Mouse (Mus musculus) heart, postnatal 0 days (tissue): ENCODE measurements at regions not wholly inside any gene's neighbourhood (a gene's known extent, or its start where the extent isn't known, plus 50 kb on each side); places are given as distances from the start of the nearest gene placed in this dataset.

Experiments
- ATAC-seq: fragments of 200-750 bp; cut with Nextera tagmentation; 2 replicates; pipeline ENCODE4 v1.8.0; 2017; ENCODE audit warnings: low read depth, moderate number of reproducible peaks, moderate library complexity; ENCODE audit not compliant: insufficient read depth
- DNase-seq: peaks from one replicate; pipeline ENCODE4 v3.0.0-alpha.2; 2016; ENCODE audit warnings: low spot score
- H3K27ac ChIP-seq: fragments of 300-500 bp; sonication (generic); 2 replicates; pipeline ENCODE4 v1.5.1; 2014; ENCODE audit warnings: low read depth, mild to moderate bottlenecking
- H3K27me3 ChIP-seq: fragments of 300-500 bp; sonication (generic); 2 replicates; pipeline ENCODE4 v1.6.1; 2014; ENCODE audit warnings: low read length, mixed read lengths; ENCODE audit not compliant: control insufficient read depth, insufficient read depth
- H3K36me3 ChIP-seq: fragments of 300-500 bp; sonication (generic); replicated peaks from 2 replicates; pipeline ENCODE4 v1.6.1; 2014; ENCODE audit warnings: low read length, mixed read lengths; ENCODE audit not compliant: control insufficient read depth, insufficient read depth
- H3K4me1 ChIP-seq: fragments of 300-500 bp; sonication (generic); 2 replicates; pipeline ENCODE4 v1.6.1; 2014; ENCODE audit warnings: antibody characterized with exemption; ENCODE audit not compliant: control insufficient read depth, insufficient read depth
- H3K4me2 ChIP-seq: fragments of 300-500 bp; sonication (generic); 2 replicates; pipeline ENCODE4 v1.6.1; 2014; ENCODE audit warnings: low read depth, mild to moderate bottlenecking, low read length, moderate library complexity
- H3K4me3 ChIP-seq: fragments of 300-500 bp; sonication (generic); 2 replicates; pipeline ENCODE4 v1.5.1; 2014; ENCODE audit warnings: low read depth, low read length
- H3K9ac ChIP-seq: fragments of 300-500 bp; sonication (generic); replicated peaks from 2 replicates; pipeline ENCODE4 v1.6.1; 2014; ENCODE audit warnings: low read depth, low read length, mixed read lengths
- H3K9me3 ChIP-seq: fragments of 300-500 bp; sonication (generic); replicated peaks from 2 replicates; pipeline ENCODE4 v1.6.1; 2016; ENCODE audit warnings: low read length; ENCODE audit not compliant: control insufficient read depth
- CTCF ChIP-seq: IDR thresholded peaks from 2 replicates; pipeline ENCODE4 v1.5.1; 2016; ENCODE audit warnings: antibody characterized with exemption, control low read depth, low read depth
- EP300 ChIP-seq: IDR thresholded peaks from 2 replicates; pipeline ENCODE4 v1.6.1; 2016; ENCODE audit warnings: antibody characterized with exemption, low read depth
- WGBS: fragments of 180-500 bp; shearing (Covaris S2); extraction: QIAGEN DNeasy Blood & Tissue Kit; methylation state at CpG from one replicate; pipeline ENCODE4 v1.1.7; 2014; 5-methylcytosine and 5-hydroxymethylcytosine counted together

- Histone ChIP-seq H3K9me3 (no peaks in the 10 kb centered on the region), H3K36me3 (no peaks in the 10 kb centered on the region), H3K27me3 (no peaks in the 10 kb centered on the region), H3K4me2 (no peak overlapping the region), H3K4me3 (no peak overlapping the region), H3K27ac (no peak overlapping the region), H3K9ac (no peak overlapping the region), H3K4me1 (no peaks in the 10 kb centered on the region)
- 75% methylated on average over 2 of the region's 2 CpGs for WGBS
- ATAC-seq (no peak), DNase-seq (no peak)
- TF ChIP-seq EP300 (no peak), CTCF (no peak)
Observed at GRCm38 (mm10) chr11:66836633-66837380, 75.0 kb upstream of the Pirt start.

DNA sequence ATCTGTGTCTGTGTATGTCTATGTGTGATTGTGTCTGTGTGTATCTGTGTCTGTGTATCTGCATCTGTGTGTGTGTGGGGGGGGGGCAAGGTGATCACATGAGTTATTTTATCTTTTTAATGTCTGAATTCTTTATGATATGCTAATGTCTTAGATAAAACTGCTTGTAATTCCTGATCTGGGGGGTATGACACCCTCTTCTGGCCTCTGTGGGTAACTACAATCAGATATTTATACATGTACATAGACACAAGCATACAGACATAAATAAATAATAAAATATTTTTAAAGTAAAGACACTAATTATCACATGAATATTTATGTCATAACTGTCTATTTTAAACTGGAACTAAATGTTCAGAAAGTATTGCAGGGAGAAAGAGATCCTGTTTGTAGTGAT lies 66.5 kb upstream of the Pirt start:
- H3K9me3 ChIP-seq: no peaks in the 10 kb centered on the region
- H3K4me2 ChIP-seq: no peak overlapping the region
- H3K27ac ChIP-seq: no peak overlapping the region
- H3K27me3 ChIP-seq: no peaks in the 10 kb centered on the region
- H3K4me3 ChIP-seq: no peak overlapping the region
- no peak for TF ChIP-seq EP300
- no peak for TF ChIP-seq CTCF
- no peak overlapping the region for H3K9ac ChIP-seq
- DNase-seq (no peak), ATAC-seq (no peak)
- H3K4me1 ChIP-seq: no peaks in the 10 kb centered on the region
- H3K36me3 ChIP-seq: no peaks in the 10 kb centered on the region

DNA sequence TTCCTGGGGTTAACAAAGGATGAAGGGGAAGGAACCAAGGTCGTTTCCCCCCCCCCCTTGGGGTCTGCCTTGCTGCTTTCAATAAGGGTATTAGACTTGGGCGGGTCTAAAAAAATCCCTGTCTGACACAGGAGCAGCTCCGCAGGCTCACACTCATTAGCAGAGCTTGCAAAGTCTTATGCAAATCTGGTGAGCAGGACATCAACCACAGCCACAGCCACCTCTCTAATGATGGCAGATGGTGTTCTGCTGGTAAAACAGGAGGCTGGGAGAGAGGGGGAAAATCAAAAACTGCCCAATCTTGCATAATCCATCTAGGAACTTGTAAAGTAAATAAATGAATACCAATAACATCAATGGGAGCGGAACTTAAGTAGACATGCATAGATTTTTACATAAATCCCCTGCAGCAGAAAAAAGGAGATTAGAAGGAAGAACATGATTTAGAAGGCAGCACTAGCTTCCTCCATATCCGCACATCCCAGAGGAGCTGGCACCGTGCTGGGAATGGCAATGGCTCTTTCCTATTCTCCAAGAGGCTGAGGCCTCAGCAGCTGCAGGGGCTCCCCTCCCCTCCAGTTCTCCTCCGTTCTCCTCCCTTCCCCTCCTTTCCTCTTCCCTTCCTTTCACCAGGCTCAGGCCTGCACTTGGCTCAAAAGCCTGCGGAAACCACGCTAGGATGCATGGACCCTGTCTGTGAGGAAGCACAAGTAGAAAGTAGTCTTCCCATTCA lies 65.6 kb upstream of the Pirt start:
- DNase-seq (no peak), ATAC-seq (no peak)
- Histone ChIP-seq H3K4me1 (no peaks in the 10 kb centered on the region), H3K9me3 (no peaks in the 10 kb centered on the region), H3K4me3 (no peak overlapping the region), H3K27ac (no peak overlapping the region), H3K27me3 (no peaks in the 10 kb centered on the region), H3K36me3 (no peaks in the 10 kb centered on the region), H3K9ac (no peak overlapping the region), H3K4me2 (no peak overlapping the region)
- WGBS: 49% methylated on average over 9 of the region's 9 CpGs
- TF ChIP-seq EP300: no peak
- TF ChIP-seq CTCF: no peak
